Mouse (Mus musculus) erythroblast, adult 5-6 weeks (primary cell): ENCODE results near the gene Gng2. TPM values are rescaled to one million over a fixed set of nuclear protein-coding genes. Genes with fewer than 3 reads are reported as not detected.

Experiments
- ATAC-seq: replicated peaks from 2 replicates; pipeline ENCODE4 v1.8.0; 2016; ENCODE audit warnings: moderate number of reproducible peaks, mild to moderate bottlenecking, moderate TSS enrichment, inconsistent platforms; ENCODE audit not compliant: poor library complexity, low FRiP score, severe bottlenecking
- total RNA-seq, 2 experiments: library from RNA; stranded (forward) in 1 of 2; stranded (reverse) in 1 of 2; fragments of 150-400 nt in 1 of 2; fragments of 200-764, 138-1000 nt in 1 of 2; gene quantifications; 2 replicates each; pipeline versions ENCODE4 v1.2.3 to v1.2.4; 2015 to 2017; ENCODE audit warnings: low replicate concordance in 2 of 2

The Gng2 gene
- total RNA-seq (2015; ENCODE audit: low replicate concordance) (8.6 and 44.8 TPM in 2 replicates), total RNA-seq (2017; ENCODE audit: low replicate concordance) (6.6 and 11.4 TPM in 2 replicates)

DNA sequence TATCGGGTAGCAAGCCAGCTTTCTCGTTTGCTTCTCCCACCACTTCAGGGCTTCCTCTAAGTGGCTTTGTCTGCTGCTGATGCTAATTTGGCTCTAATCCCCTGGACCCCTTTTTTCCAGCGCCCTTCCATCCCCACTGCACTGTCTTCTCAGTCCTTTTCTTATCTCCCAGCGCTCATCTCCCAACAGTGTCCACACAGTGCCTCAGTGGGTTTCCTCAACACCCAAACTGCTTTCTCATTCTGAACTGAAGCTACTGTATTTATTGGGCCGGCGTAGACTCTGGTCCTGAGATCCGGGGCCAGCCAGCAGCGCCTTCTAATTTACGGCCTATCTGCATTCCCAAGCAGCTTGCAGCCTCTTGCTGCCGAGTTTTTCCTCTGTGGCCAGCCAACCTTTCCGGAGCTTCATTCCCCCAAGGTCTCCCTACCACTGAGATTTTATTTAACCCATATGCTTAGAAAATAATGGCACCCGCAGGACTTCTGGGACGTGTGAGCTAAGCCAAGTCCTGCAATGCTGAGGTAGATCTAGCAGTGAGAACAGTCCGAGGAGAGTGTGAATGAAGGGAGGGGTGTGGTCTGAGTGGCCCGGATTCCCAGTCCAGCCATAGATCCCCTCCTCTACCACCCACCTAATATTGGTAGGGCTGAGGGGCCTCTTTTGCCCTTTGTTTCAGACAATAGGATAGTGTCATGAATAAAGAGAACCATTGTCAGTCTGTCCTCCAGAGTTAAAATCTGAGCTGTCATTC lies at the start of gene Gng2:
Gene Gng2 (minus strand): TSS at position 357 of the 754 bp plus-strand sequence.
- ATAC-seq = no peak

- ATAC-seq = peak; percentile 69; the same call in 1 of the 2 replicates
Measured at GRCm38 (mm10) chr14:20024888-20025719, 47.7 kb upstream of the Gng2 start.

GRCm38 (mm10) chr14:20023939-20024338 lies 46.5 kb upstream of the Gng2 start:
- ATAC-seq = no peak

- no peak for ATAC-seq
Measured at GRCm38 (mm10) chr14:20019486-20019885, 42.1 kb upstream of the Gng2 start.

- no peak for ATAC-seq
Measured at GRCm38 (mm10) chr14:20012506-20013275, 35.3 kb upstream of the Gng2 start.

DNA sequence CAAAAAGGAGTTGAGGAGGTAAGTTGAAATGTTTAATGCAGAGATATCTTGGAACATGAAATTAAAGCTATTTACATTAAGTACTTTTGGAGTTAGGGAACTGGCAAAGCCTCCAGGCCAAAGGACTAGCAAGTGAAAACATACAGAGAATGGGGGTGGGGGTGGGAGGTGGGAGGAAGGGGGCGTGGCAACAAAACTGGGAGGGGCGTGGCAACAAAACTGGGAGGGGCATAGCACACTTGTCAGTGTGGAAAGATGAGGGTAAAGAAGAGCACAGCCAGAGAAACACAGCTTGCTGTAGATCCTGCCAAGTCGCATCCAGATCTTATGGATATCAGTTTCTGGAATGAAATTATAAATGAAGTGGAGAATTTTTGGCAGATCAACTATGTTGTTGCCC lies 30.0 kb upstream of the Gng2 start:
- no peak for ATAC-seq

DNA sequence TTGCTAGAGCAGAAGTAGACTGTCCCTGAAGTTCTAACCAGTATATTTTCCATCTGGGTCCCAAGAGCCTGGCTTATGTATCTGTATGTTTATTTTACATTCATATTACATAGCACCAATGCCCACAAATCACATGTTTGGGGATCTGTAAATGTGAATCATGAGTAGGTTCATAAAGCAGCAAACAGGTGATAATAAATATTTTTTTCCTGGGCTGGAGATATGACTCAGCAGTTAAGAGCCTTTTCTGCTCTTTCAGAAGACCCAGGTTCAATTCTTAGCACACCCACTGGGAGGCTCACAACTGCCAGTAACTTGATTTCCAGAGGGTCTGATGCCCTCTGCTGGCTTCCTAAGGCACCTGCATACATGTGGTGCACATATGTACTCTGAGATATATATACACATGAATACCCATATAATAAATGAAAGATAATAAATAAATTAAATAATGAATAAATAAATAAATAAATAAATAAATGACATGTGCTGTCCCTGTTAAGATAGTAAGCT lies 27.4 kb upstream of the Gng2 start:
- no peak for ATAC-seq

DNA sequence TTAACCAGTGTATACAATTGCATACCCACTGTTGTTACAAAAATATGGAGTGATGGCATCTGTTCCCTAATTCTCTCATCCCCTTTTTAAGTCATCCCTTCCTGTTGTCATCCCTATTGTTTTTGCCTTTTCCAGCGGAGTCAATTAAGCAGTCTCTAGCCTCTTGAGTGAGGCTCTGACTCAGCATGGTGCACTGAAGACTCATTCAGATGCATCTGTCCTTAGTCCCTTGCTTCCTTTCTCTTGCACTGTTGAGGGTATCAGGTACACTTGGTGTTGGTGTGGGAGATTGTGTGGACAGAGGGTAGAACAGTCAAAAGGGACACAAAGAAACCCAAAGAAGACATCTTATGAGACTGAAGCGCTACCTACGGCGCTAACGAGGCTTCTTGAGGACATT lies 19.4 kb upstream of the Gng2 start:
- ATAC-seq = no peak

DNA sequence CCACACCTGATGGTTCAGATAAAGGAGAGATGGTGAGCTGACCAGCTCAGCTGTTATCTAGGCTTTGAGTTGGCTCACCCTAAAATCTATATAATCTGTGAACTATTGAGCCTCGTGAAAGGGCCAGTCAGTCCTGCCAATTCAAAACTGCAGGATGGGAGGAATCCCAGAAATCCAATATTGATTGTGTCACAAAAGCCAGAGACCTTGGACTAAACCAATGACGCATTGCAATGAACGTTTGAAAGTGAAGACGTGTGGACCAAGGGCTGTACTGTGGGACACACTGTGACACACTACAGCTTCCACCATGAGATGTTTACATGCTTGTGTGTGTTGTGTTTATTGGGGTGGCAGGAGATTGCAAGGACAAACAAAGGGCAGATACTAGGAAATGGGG lies 18.5 kb upstream of the Gng2 start:
- no peak for ATAC-seq

DNA sequence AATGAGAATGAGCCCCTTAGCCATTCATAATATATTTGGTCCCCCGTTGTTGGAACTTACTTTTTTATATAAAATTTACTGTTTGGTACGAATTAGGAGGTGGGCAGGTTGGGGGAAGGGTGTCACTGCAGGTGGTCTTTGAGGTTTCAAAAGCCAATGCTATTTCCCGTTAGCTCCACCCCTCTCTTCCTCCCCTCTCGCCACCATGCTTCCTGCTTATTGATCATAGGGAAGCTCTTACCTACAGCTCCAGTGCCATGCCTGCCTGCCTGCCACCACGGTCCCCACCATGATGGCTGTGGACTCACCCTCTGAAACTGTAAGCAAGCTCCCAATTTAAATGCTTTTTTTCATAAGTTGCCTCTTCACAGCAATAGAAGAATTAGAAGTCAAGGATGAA lies 16.6 kb upstream of the Gng2 start:
- ATAC-seq = no peak

- ATAC-seq = no peak
Measured at GRCm38 (mm10) chr14:19993570-19993883, 16.1 kb upstream of the Gng2 start.

GRCm38 (mm10) chr14:19992873-19993569 lies 15.6 kb upstream of the Gng2 start:
- ATAC-seq = no peak

GRCm38 (mm10) chr14:19991861-19992260 lies 14.4 kb upstream of the Gng2 start:
- no peak for ATAC-seq

- no peak for ATAC-seq
Measured at GRCm38 (mm10) chr14:19990436-19990993, 13.1 kb upstream of the Gng2 start.

DNA sequence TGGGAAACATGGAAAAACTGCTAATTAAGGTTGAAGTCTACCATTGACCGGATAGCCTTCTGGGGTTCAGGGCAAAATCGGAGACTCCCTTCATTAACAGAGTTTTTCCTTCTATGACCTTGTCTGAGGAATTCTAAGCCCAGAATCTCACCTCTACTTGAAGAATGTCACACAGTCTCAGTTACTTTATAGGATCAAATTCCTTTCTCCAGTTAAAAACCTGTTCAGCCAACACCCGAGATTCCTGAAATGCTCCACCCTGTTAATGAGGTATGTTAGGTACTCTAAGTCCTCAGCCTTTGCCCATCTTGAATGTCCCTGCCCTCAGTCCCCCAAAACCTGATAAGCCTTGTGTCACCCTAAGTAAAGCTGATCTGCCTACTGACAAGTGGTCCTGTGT lies 11.0 kb upstream of the Gng2 start:
- ATAC-seq = no peak

DNA sequence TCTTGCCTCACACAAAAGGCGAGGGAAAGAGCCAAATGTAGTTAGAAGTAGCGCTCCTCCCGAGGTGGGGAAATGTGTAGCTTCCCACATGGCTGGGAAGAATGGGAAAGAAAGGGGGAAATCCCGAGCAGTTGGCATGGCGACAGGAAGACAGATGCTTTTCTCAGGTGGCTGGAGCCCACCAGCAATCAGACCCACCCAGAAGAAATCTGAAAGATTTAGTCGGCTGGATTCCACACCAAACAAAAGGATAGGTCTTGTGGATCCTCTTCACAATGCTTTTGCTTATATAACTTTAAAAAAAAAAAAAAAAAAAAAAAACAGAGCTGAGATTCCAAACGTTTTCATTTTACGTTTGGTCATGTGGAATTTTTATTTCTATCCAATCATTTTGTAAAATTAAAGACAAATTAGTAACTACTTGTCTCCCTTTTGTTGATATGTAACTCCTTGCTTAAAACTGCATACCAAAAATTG lies 10.0 kb upstream of the Gng2 start:
- ATAC-seq = no peak

- ATAC-seq = no peak
Measured at GRCm38 (mm10) chr14:19986614-19987357, 9.4 kb upstream of the Gng2 start.

DNA sequence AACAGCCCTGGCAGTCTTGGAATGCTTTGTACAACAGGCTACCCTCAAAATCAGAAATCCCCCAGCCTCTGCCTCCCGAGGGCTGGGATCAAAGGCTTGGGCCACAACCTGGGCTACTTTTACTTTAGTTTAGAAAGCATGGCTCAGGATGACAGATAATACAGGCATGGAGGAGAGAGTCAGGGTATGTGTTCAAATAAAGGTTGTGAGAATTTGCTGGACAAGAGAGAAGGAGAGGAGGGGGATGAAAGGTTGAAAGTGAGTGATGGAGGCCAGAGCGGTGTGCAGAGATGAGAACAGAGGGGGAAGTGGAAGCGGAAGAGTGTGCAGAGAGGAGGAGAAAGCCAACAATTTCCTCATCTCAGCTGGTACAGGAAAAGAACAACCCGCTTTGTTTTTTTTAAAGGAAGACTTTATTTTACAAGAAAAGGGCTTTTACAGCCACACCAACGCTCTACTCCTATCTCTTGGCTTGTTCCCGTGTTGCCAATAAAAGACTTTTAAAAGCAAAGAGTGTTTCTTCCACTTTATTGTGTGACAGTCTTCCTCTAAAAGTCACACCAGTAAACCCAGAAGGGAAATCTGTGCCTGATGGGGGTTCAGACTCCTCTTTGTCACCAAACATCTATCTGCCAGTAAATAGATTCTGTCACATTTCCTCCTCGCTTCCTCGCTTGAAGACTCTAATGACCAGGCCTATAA lies 8.6 kb upstream of the Gng2 start:
- ATAC-seq = no peak
